Comparison of ENCODE assay signal across 12 mouse cellular contexts in genomic region chr12:84209093-84209492, GRCm38 (mm10).
"Had no signal": no experiment of that assay in that cellular context is flagged by ENCODE, and none has a peak within 500 bp of the region (broad histone marks: within the 10 kb centered on the region; RNA-seq: fewer than 3 reads in every experiment).

No protein-coding gene starts in this region.

- H3K4me3 ChIP-seq: kidney, embryonic 15.5 days; left cerebral cortex, adult 2 months; limb, embryonic 10.5 days; midbrain, embryonic 10.5 days; myocyte; neural tube, embryonic 12.5 days had no signal

- H3K27ac ChIP-seq: kidney, embryonic 15.5 days; left cerebral cortex, adult 2 months; limb, embryonic 10.5 days; liver, embryonic 14.5 days; midbrain, embryonic 10.5 days; neural tube, embryonic 12.5 days had no signal

- H3K4me2 ChIP-seq: kidney, embryonic 15.5 days; neural tube, embryonic 12.5 days had no signal

- H3K36me3 ChIP-seq: kidney, embryonic 15.5 days; neural tube, embryonic 12.5 days had no signal

- H3K9me3 ChIP-seq: kidney, embryonic 15.5 days; limb, embryonic 10.5 days; midbrain, embryonic 10.5 days; neural tube, embryonic 12.5 days had no signal

- DNase-seq: kidney, adult 18-20 months; lung, adult 2 months; lung, postnatal 36 days; midbrain, embryonic 14.5 days had no signal

- ATAC-seq: lung, postnatal 0 days had no signal

- H3K9ac ChIP-seq: kidney, embryonic 15.5 days; liver, embryonic 14.5 days; neural tube, embryonic 12.5 days had no signal

- H3K27me3 ChIP-seq: kidney, embryonic 15.5 days; neural tube, embryonic 12.5 days had no signal
